In genomic region chr1:44118239-44119054, GRCm38 (mm10) we compare ENCODE assay signal across 8 mouse cellular contexts. TPM values are rescaled to one million over a fixed set of nuclear protein-coding genes. Genes with fewer than 3 reads are reported as not detected.
DNase-seq lines count a peak whose midpoint lies in the region; ATAC-seq and TF ChIP-seq lines count a peak whose summit lies in the region.

Gene Kdelc1 (minus strand): TSS chr1:44118808.
Gene Bivm (plus strand): TSS chr1:44118957.

- H3K27ac ChIP-seq in gastrocnemius, adult 2 months: peak within 1 kb of the TSS; percentile 95
- peak within 1 kb of the TSS; percentile 90 for H3K27ac ChIP-seq in hindbrain, postnatal 0 days
- peak within 1 kb of the TSS; percentile 97 for H3K27ac ChIP-seq in left cerebral cortex, adult 2 months

- H3K4me3 ChIP-seq in gastrocnemius, adult 2 months: peak within 1 kb of the TSS; percentile 97
- H3K4me3 ChIP-seq in hindbrain, postnatal 0 days (ENCODE audit: low read length): peak within 1 kb of the TSS; percentile 81
- H3K4me3 ChIP-seq in left cerebral cortex, adult 2 months: peak within 1 kb of the TSS; percentile 94

- H3K9ac ChIP-seq in hindbrain, postnatal 0 days (replicated peaks; ENCODE audit: low read length): peak within 1 kb of the TSS; percentile 67

- peak; percentile 85 for ATAC-seq in common myeloid progenitor, adult 5-6 weeks (replicated peaks; ENCODE audit: low read depth, poor library complexity, severe bottlenecking)
- ATAC-seq in hindbrain, postnatal 0 days: peak; percentile 98
- ATAC-seq in megakaryocyte, adult 5-6 weeks (ENCODE audit: poor library complexity, severe bottlenecking): peak; percentile 79

- no peak for TF ChIP-seq CTCF in gastrocnemius, adult 2 months (IDR thresholded peaks at IDR 0.05)
- TF ChIP-seq CTCF in hindbrain, postnatal 0 days (IDR thresholded peaks at IDR 0.05; ENCODE audit: low read depth): peak; percentile 22; the same call in 1 of the 2 replicates
- TF ChIP-seq CTCF in left cerebral cortex, adult 2 months (IDR thresholded peaks at IDR 0.05): no peak; the same call in 1 of the 2 replicates

- H3K4me1 ChIP-seq in hindbrain, postnatal 0 days (ENCODE audit: insufficient read depth, low read length): peaks cover 8% of the 10 kb centered on the region

- peak; percentile 81 for DNase-seq in WW6 (ENCODE audit: low read depth, low spot score)
- DNase-seq in gastrocnemius, adult 2 months: peak; percentile 92
- DNase-seq in hindbrain, postnatal 0 days (ENCODE audit: low spot score): peak; percentile 97
- DNase-seq in left cerebral cortex, adult 2 months (ENCODE audit: extremely low spot score in 1 of 2, low spot score in 2 of 2): peak; percentile 78 to 89
- DNase-seq in right cerebral cortex, adult 2 months (ENCODE audit: low spot score in 2 of 2): peak; percentile 90 to 91
- DNase-seq in urinary bladder, postnatal 14 days (ENCODE audit: low spot score): peak; percentile 90

- WGBS in hindbrain, postnatal 0 days: under 1% methylated on average over 39 of the region's 39 CpGs

- H3K9me3 ChIP-seq in hindbrain, postnatal 0 days (ENCODE audit: low read length): no peaks in the 10 kb centered on the region

- 0 out of 2 replicates have a peak, but pooled peaks cover 5% of the 10 kb centered on the region for H3K36me3 ChIP-seq in hindbrain, postnatal 0 days (ENCODE audit: insufficient read depth, low read length)

- peak within 1 kb of the TSS; percentile 94 for H3K4me2 ChIP-seq in hindbrain, postnatal 0 days (ENCODE audit: low read depth, low read length)

- intact Hi-C loops in gastrocnemius, adult 2 months (cut with DNase I): loop anchor here (1.0 to 2.0 kb wide), 2 partner anchors 16 to 28 kb away; partner anchors contain the start of genes Ercc5 and Tex30
- intact Hi-C loops in left cerebral cortex, adult 2 months (cut with DNase I): loop anchor here (1.0 to 5.0 kb wide), 4 partner anchors 16 to 1676 kb away; partner anchors contain the start of genes Ercc5, Tex30, Tpp2 and Wdr75

- no peaks in the 10 kb centered on the region for H3K27me3 ChIP-seq in hindbrain, postnatal 0 days (ENCODE audit: insufficient read depth, low read length)

RNA-seq across cellular contexts. Expression of gene Kdelc1, which starts in this region (rescaled TPM):
- total RNA-seq in common myeloid progenitor, adult 5-6 weeks (2017): 28.7 and 33.8 TPM in 2 replicates
- total RNA-seq in gastrocnemius, adult 2 months (2021): 1 to 10 TPM; 5.4 to 7.8 TPM
- 7.4 and 8.4 TPM in 2 replicates for total RNA-seq in hindbrain, postnatal 0 days (2014; rRNA removed)
- 15.9 and 17.4 TPM in 2 replicates for polyA plus RNA-seq in hindbrain, postnatal 0 days (2015; fragmentation: Nextera tagmentation; extraction: Ambion mirVana)
- total RNA-seq in left cerebral cortex, adult 2 months (2021): 1 to 10 TPM; 8.3 to 8.9 TPM
- 9.6 and 11.1 TPM in 2 replicates for total RNA-seq in megakaryocyte, adult 5-6 weeks (2015)
- total RNA-seq in megakaryocyte, adult 5-6 weeks (2017): 5.4 and 9.9 TPM in 2 replicates

RNA-seq across cellular contexts. Expression of gene Bivm, which starts in this region (rescaled TPM):
- 8.5 and 12.3 TPM in 2 replicates for total RNA-seq in common myeloid progenitor, adult 5-6 weeks (2017)
- 1 to 10 TPM; 7.8 to 9.4 TPM for total RNA-seq in gastrocnemius, adult 2 months (2021)
- 28.0 and 30.0 TPM in 2 replicates for total RNA-seq in hindbrain, postnatal 0 days (2014; rRNA removed)
- 20.9 and 21.3 TPM in 2 replicates for polyA plus RNA-seq in hindbrain, postnatal 0 days (2015; fragmentation: Nextera tagmentation; extraction: Ambion mirVana)
- 10 to 100 TPM; 32.0 to 38.9 TPM for total RNA-seq in left cerebral cortex, adult 2 months (2021)
- total RNA-seq in megakaryocyte, adult 5-6 weeks (2015): 11.8 and 12.5 TPM in 2 replicates
- total RNA-seq in megakaryocyte, adult 5-6 weeks (2017): 4.4 and 8.7 TPM in 2 replicates

Comparison
In these comparisons a context has a peak if more than half of its experiments do, and no peak if none do; other contexts are left out.
1. Peak in every context shown above with its lines: DNase-seq, ATAC-seq, H3K4me3 ChIP-seq and H3K27ac ChIP-seq.